Mouse (Mus musculus): ENCODE data around the gene Kirrel3. TPM values are rescaled to one million over a fixed set of nuclear protein-coding genes. Genes with fewer than 3 reads are reported as not detected.

The Kirrel3 gene
- polyA plus RNA-seq, 1 experiment from 2014 or later: 0.72 TPM

- Histone ChIP-seq H3K36me3 (ENCODE audit: insufficient read depth, low read length) (no peaks in the 10 kb centered on the region), H3K27me3 (replicated peaks; ENCODE audit: insufficient read depth, low read length) (no peaks in the 10 kb centered on the region), H3K9me3 (ENCODE audit: low read length) (no peaks in the 10 kb centered on the region), H3K27ac (ENCODE audit: low read length) (no peak overlapping the region), H3K4me1 (ENCODE audit: insufficient read depth, low read depth, low read length) (no peaks in the 10 kb centered on the region), H3K9ac (replicated peaks; ENCODE audit: low read depth) (no peak overlapping the region), H3K4me2 (replicated peaks; ENCODE audit: low read depth, low read length) (no peak overlapping the region), H3K4me3 (ENCODE audit: low read depth, low read length) (no peak overlapping the region)
- ATAC-seq: peak; percentile 71
- 59% methylated on average over 14 of the region's 14 CpGs for WGBS
- TF ChIP-seq EP300 (IDR thresholded peaks at IDR 0.05): no peak
- TF ChIP-seq CTCF (IDR thresholded peaks at IDR 0.05): no peak
- DNase-seq (ENCODE audit: low spot score): no peak
These were observed 522.1 kb downstream of the Kirrel3 start for GRCm38 (mm10) chr9:35007697-35008341.

DNA sequence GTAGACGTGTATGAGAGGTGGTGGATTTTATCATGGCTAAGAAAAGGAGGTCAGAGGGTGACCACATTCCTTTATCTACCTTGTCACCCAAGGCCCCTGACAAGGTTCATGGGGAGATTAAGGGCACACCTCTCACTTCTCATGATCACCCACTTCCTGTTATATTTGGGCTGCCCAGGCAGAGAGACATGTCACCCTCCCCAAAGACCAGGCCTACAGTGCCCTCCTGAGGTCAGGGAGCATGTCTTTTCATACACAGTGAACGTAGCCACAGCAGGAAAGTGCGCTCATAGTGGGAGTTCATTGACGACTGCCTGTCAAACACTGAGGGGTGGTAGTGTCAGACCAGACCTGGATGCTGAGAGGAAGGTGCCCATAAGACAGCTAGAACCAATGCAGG lies 531.1 kb downstream of the Kirrel3 start:
- 37% methylated on average over 4 of the region's 4 CpGs for WGBS
- H3K9ac ChIP-seq (replicated peaks; ENCODE audit: low read depth): no peak overlapping the region
- H3K4me3 ChIP-seq (ENCODE audit: low read depth, low read length): no peak overlapping the region
- H3K36me3 ChIP-seq (ENCODE audit: insufficient read depth, low read length): no peaks in the 10 kb centered on the region
- no peak for TF ChIP-seq EP300 (IDR thresholded peaks at IDR 0.05)
- peak; percentile 79 for TF ChIP-seq CTCF (IDR thresholded peaks at IDR 0.05)
- peak; percentile 62 for ATAC-seq
- H3K9me3 ChIP-seq (ENCODE audit: low read length): no peaks in the 10 kb centered on the region
- DNase-seq (ENCODE audit: low spot score): no peak
- H3K4me1 ChIP-seq (ENCODE audit: insufficient read depth, low read depth, low read length): no peaks in the 10 kb centered on the region
- H3K27ac ChIP-seq (ENCODE audit: low read length): no peak overlapping the region
- H3K4me2 ChIP-seq (replicated peaks; ENCODE audit: low read depth, low read length): no peak overlapping the region
- no peaks in the 10 kb centered on the region for H3K27me3 ChIP-seq (replicated peaks; ENCODE audit: insufficient read depth, low read length)

DNA sequence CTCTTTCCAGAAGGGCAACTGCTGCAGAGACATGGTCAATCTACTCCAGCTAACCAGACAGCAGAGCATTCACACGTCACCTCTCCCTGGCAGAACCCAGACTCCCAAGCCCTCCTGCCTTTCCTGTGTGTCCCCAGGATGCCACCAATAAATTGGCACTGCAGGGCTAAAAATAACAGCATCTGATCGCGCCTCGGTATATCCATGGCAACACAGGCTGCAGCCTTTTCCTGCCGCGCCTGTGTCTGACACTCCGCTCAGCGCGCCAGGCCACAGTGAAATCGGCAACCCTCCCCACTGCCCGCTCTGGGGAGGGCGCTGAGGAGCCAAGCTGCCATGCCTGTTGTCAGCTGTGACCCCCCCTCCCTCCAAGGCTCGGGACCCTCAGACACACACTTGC lies 531.9 kb downstream of the Kirrel3 start:
- 9% methylated on average over 13 of the region's 13 CpGs for WGBS
- Histone ChIP-seq H3K4me1 (ENCODE audit: insufficient read depth, low read depth, low read length) (no peaks in the 10 kb centered on the region), H3K9ac (replicated peaks; ENCODE audit: low read depth) (no peak overlapping the region), H3K9me3 (ENCODE audit: low read length) (no peaks in the 10 kb centered on the region), H3K4me2 (replicated peaks; ENCODE audit: low read depth, low read length) (no peak overlapping the region; the same call in 1 of the 2 replicates), H3K27me3 (replicated peaks; ENCODE audit: insufficient read depth, low read length) (no peaks in the 10 kb centered on the region), H3K4me3 (ENCODE audit: low read depth, low read length) (no peak overlapping the region), H3K36me3 (ENCODE audit: insufficient read depth, low read length) (no peaks in the 10 kb centered on the region), H3K27ac (ENCODE audit: low read length) (no peak overlapping the region)
- ATAC-seq (peak; percentile 44; the same call in 1 of the 2 replicates), DNase-seq (ENCODE audit: low spot score) (no peak)
- TF ChIP-seq EP300 (IDR thresholded peaks at IDR 0.05) (no peak), CTCF (IDR thresholded peaks at IDR 0.05) (0 out of 2 replicates have a peak, but pooled peaks have one; percentile 15)

DNA sequence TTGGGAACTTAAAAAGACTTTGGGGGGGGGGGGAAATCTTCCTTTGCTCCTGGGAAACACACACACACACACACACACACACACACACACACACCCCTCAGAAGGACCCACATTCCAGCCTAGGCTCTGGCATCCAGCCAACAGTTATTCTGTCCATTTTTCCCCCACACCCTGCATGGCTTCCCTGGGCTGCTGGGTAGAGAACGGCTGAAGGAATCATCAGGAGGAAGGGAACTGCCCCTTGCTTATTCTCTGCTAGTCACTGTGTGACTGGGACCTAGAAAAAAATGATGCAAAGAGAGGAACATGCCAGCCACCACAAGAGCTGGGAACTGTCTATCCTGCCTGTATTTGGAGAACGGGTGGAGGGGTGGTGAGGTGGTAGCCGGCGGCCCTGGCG lies 532.4 kb downstream of the Kirrel3 start:
- Histone ChIP-seq H3K4me3 (ENCODE audit: low read depth, low read length) (no peak overlapping the region), H3K4me1 (ENCODE audit: insufficient read depth, low read depth, low read length) (no peaks in the 10 kb centered on the region), H3K27me3 (replicated peaks; ENCODE audit: insufficient read depth, low read length) (no peaks in the 10 kb centered on the region), H3K36me3 (ENCODE audit: insufficient read depth, low read length) (no peaks in the 10 kb centered on the region), H3K9ac (replicated peaks; ENCODE audit: low read depth) (no peak overlapping the region), H3K4me2 (replicated peaks; ENCODE audit: low read depth, low read length) (no peak overlapping the region; the same call in 1 of the 2 replicates), H3K9me3 (ENCODE audit: low read length) (no peaks in the 10 kb centered on the region), H3K27ac (ENCODE audit: low read length) (no peak overlapping the region)
- no peak for DNase-seq (ENCODE audit: low spot score)
- TF ChIP-seq CTCF (IDR thresholded peaks at IDR 0.05) (no peak), EP300 (IDR thresholded peaks at IDR 0.05) (no peak)
- WGBS: 11% methylated on average over 5 of the region's 5 CpGs
- ATAC-seq: 0 out of 2 replicates have a peak, but pooled peaks have one; percentile 19

GRCm38 (mm10) chr9:35019372-35019771 lies 533.7 kb downstream of the Kirrel3 start:
- TF ChIP-seq CTCF (IDR thresholded peaks at IDR 0.05) (peak; percentile 92), EP300 (IDR thresholded peaks at IDR 0.05) (no peak)
- whole genome bisulfite sequencing: 7% methylated on average over 3 of the region's 3 CpGs
- DNase-seq (ENCODE audit: low spot score) (peak; percentile 63), ATAC-seq (0 out of 2 replicates have a peak, but pooled peaks have one; percentile 20)
- H3K4me1 ChIP-seq (ENCODE audit: insufficient read depth, low read depth, low read length): no peaks in the 10 kb centered on the region
- no peaks in the 10 kb centered on the region for H3K27me3 ChIP-seq (replicated peaks; ENCODE audit: insufficient read depth, low read length)
- no peak overlapping the region for H3K9ac ChIP-seq (replicated peaks; ENCODE audit: low read depth)
- no peaks in the 10 kb centered on the region for H3K9me3 ChIP-seq (ENCODE audit: low read length)
- no peaks in the 10 kb centered on the region for H3K36me3 ChIP-seq (ENCODE audit: insufficient read depth, low read length)
- no peak overlapping the region for H3K4me2 ChIP-seq (replicated peaks; ENCODE audit: low read depth, low read length)
- no peak overlapping the region for H3K27ac ChIP-seq (ENCODE audit: low read length)
- no peak overlapping the region for H3K4me3 ChIP-seq (ENCODE audit: low read depth, low read length)

- WGBS: 52% methylated on average over 11 of the region's 11 CpGs
- Histone ChIP-seq H3K27ac (ENCODE audit: low read length) (no peak overlapping the region), H3K36me3 (ENCODE audit: insufficient read depth, low read length) (no peaks in the 10 kb centered on the region), H3K9ac (replicated peaks; ENCODE audit: low read depth) (no peak overlapping the region), H3K27me3 (replicated peaks; ENCODE audit: insufficient read depth, low read length) (no peaks in the 10 kb centered on the region), H3K9me3 (ENCODE audit: low read length) (no peaks in the 10 kb centered on the region), H3K4me2 (replicated peaks; ENCODE audit: low read depth, low read length) (no peak overlapping the region), H3K4me1 (ENCODE audit: insufficient read depth, low read depth, low read length) (peaks cover 3% of the 10 kb centered on the region; the same call in 1 of the 2 replicates), H3K4me3 (ENCODE audit: low read depth, low read length) (no peak overlapping the region)
- DNase-seq (ENCODE audit: low spot score) (no peak), ATAC-seq (no peak)
- TF ChIP-seq CTCF (IDR thresholded peaks at IDR 0.05): no peak
- TF ChIP-seq EP300 (IDR thresholded peaks at IDR 0.05): no peak
These were observed 534.4 kb downstream of the Kirrel3 start for GRCm38 (mm10) chr9:35020015-35020653.

Measured in lung, postnatal 0 days (tissue).